Mouse (Mus musculus) midbrain, embryonic 11.5 days (tissue): ENCODE measurements around the gene Gnpat. TPM values are rescaled to one million over a fixed set of nuclear protein-coding genes. Genes with fewer than 3 reads are reported as not detected.

Experiments
- ATAC-seq: fragments of 200-750 bp; cut with Nextera tagmentation; 2 replicates; pipeline ENCODE4 v1.8.0; 2017; ENCODE audit warnings: moderate TSS enrichment, moderate library complexity; ENCODE audit not compliant: low FRiP score
- DNase-seq: peaks from one replicate; pipeline ENCODE4 v3.0.0; 2015; ENCODE audit warnings: low spot score; ENCODE audit errors: missing footprints
- H3K27ac ChIP-seq: fragments of 300-500 bp; sonication (generic); 2 replicates; pipeline ENCODE4 v1.5.1; 2014; ENCODE audit warnings: low read depth, low read length
- H3K27me3 ChIP-seq: fragments of 300-500 bp; sonication (generic); 2 replicates; pipeline ENCODE4 v1.6.1; 2014; ENCODE audit warnings: mild to moderate bottlenecking, low read length, moderate library complexity, mixed read lengths; ENCODE audit not compliant: control insufficient read depth, insufficient read depth
- H3K36me3 ChIP-seq: fragments of 300-500 bp; sonication (generic); 2 replicates; pipeline ENCODE4 v1.6.1; 2014; ENCODE audit warnings: mild to moderate bottlenecking, low read length, moderate library complexity, mixed read lengths; ENCODE audit not compliant: control insufficient read depth, insufficient read depth
- H3K4me1 ChIP-seq: fragments of 300-500 bp; sonication (generic); 2 replicates; pipeline ENCODE4 v1.6.1; 2014; ENCODE audit warnings: low read length; ENCODE audit not compliant: control insufficient read depth, insufficient read depth
- H3K4me2 ChIP-seq: fragments of 300-500 bp; sonication (generic); 2 replicates; pipeline ENCODE4 v1.6.1; 2014; ENCODE audit warnings: mild to moderate bottlenecking, moderate library complexity
- H3K4me3 ChIP-seq: fragments of 300-500 bp; sonication (generic); 2 replicates; pipeline ENCODE4 v1.5.1; 2014; ENCODE audit warnings: low read depth, low read length
- H3K9ac ChIP-seq: fragments of 300-500 bp; sonication (generic); 2 replicates; pipeline ENCODE4 v1.6.1; 2014; ENCODE audit warnings: low read length
- H3K9me3 ChIP-seq: fragments of 300-500 bp; sonication (generic); 2 replicates; pipeline ENCODE4 v1.6.1; 2016; ENCODE audit warnings: low read length; ENCODE audit not compliant: control insufficient read depth
- WGBS: fragments of 180-500 bp; shearing (Covaris S2); extraction: QIAGEN DNeasy Blood & Tissue Kit; methylation state at CpG from one replicate; pipeline ENCODE4 v1.1.7; 2014; 5-methylcytosine and 5-hydroxymethylcytosine counted together
- polyA plus RNA-seq: library from polyadenylated mRNA; unstranded; fragments of >200 nt; fragmentation: Nextera tagmentation; extraction: Ambion mirVana; gene quantifications from 2 replicates; pipeline ENCODE4 v1.2.1, GENCODE M21; 2014

Gnpat gene
- polyA plus RNA-seq, 1 experiment from 2014 or later: 138 TPM

GRCm38 (mm10) chr8:124863163-124863677 lies 387 bp downstream of the Gnpat start:
- Histone ChIP-seq H3K4me2 (peak overlapping the region; percentile 80), H3K36me3 (peaks cover 16% of the 10 kb centered on the region), H3K4me1 (peaks cover 6% of the 10 kb centered on the region), H3K4me3 (peak overlapping the region; percentile 90), H3K27ac (peak overlapping the region; percentile 77), H3K9me3 (no peaks in the 10 kb centered on the region), H3K9ac (peak overlapping the region; percentile 97), H3K27me3 (no peaks in the 10 kb centered on the region)
- ATAC-seq (peak; percentile 86), DNase-seq (no peak)
- WGBS: 0% methylated on average over 33 of the region's 33 CpGs

- Histone ChIP-seq H3K27me3 (no peaks in the 10 kb centered on the region), H3K4me2 (peak overlapping the region; percentile 80), H3K4me3 (peak overlapping the region; percentile 90), H3K36me3 (peaks cover 14% of the 10 kb centered on the region), H3K4me1 (peaks cover 6% of the 10 kb centered on the region), H3K9ac (peak overlapping the region; percentile 97), H3K9me3 (no peaks in the 10 kb centered on the region), H3K27ac (no peak overlapping the region)
- WGBS: 26% methylated on average over 8 of the region's 8 CpGs
- ATAC-seq (no peak), DNase-seq (peak; percentile 85)
Measured at GRCm38 (mm10) chr8:124863729-124864128, 896 bp downstream of the Gnpat start.

DNA sequence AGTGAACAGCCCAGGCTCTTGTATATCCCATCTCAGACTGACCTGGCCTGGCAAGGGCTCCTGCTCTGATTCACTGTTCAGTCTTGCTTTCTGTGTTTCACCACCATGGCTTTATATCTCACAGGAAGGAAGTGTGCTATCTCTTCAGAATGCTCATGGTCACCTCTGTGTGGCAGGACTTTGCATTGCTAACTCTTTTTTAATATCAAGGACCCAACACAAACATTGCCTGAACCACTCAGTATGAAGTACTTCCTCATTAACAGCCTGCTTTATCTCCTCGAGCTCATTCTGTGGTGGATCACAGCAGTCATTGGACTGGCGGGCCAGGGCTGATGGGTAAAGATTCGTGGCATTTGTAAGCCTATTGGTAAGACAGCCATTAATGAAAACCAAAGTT lies 3.8 kb downstream of the Gnpat start:
- Histone ChIP-seq H3K27me3 (no peaks in the 10 kb centered on the region), H3K4me1 (peaks cover 6% of the 10 kb centered on the region)
- 88% methylated on average over 3 of the region's 3 CpGs for WGBS

DNA sequence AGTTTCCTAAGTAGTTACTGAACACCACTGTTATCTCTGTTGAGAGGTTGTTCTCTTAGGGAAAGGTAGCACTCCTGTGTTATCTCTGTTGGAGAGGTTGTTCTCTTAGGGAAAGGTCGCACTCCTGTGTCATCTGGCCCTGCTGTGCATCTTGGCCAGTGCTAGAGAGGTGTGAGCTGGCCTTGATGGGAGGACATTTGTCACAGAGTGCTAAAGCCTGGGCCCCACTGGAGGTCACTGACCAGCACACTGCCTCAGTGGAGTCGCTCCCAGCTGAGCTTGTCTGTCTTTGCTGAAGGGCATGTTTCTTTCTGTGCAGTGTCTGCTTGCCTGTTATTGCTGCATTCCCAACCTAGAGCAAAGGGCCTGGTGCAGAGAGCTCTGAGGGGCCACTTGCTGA lies 4.3 kb downstream of the Gnpat start:
- Histone ChIP-seq H3K4me1 (peaks cover 6% of the 10 kb centered on the region), H3K9ac (no peak overlapping the region), H3K9me3 (no peaks in the 10 kb centered on the region), H3K4me3 (no peak overlapping the region), H3K27me3 (no peaks in the 10 kb centered on the region), H3K36me3 (peaks cover 7% of the 10 kb centered on the region), H3K4me2 (no peak overlapping the region), H3K27ac (no peak overlapping the region)
- 80% methylated on average over 2 of the region's 2 CpGs for WGBS
- DNase-seq: no peak
- ATAC-seq: no peak

More for the DNA sequence above, 3.8 kb downstream of the Gnpat start:
- Histone ChIP-seq H3K4me2 (no peak overlapping the region), H3K36me3 (peaks cover 3% of the 10 kb centered on the region), H3K9me3 (no peaks in the 10 kb centered on the region), H3K27ac (no peak overlapping the region), H3K9ac (no peak overlapping the region), H3K4me3 (no peak overlapping the region)
- no peak for ATAC-seq
- no peak for DNase-seq

DNA sequence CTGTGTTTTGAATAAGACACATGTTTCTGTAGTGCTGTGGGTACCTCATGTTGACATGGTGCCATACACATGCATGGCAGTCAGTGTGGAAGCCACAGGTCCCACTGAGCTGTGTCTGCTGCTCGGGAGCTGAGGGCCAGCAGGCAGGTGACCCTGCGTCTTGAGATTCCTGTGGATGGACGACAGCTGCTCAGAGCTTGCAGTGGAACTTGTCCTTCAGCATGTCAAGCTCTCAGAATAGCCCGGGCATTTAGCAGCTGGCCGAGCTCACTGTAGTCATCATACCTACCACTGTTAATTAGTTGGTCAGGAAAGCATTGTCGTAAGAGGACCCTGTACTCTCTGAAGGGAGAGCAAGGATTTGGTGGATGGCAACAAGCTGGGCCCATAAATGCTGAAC lies 6.9 kb downstream of the Gnpat start:
- Histone ChIP-seq H3K9me3 (no peaks in the 10 kb centered on the region), H3K4me1 (no peaks in the 10 kb centered on the region), H3K4me2 (no peak overlapping the region), H3K9ac (no peak overlapping the region), H3K36me3 (peaks cover 18% of the 10 kb centered on the region), H3K4me3 (no peak overlapping the region), H3K27ac (no peak overlapping the region), H3K27me3 (no peaks in the 10 kb centered on the region)
- WGBS: 88% methylated on average over 6 of the region's 6 CpGs
- DNase-seq: no peak
- no peak for ATAC-seq

- no peak overlapping the region for H3K4me3 ChIP-seq
- no peaks in the 10 kb centered on the region for H3K9me3 ChIP-seq
- H3K27me3 ChIP-seq: no peaks in the 10 kb centered on the region
- no peak overlapping the region for H3K9ac ChIP-seq
- H3K4me1 ChIP-seq: no peaks in the 10 kb centered on the region
- H3K4me2 ChIP-seq: no peak overlapping the region
- no peak for ATAC-seq
- WGBS: 91% methylated on average over 7 of the region's 7 CpGs
- no peak for DNase-seq
- H3K27ac ChIP-seq: no peak overlapping the region
- H3K36me3 ChIP-seq: peaks cover 20% of the 10 kb centered on the region
Measured at GRCm38 (mm10) chr8:124871474-124871873, 8.6 kb downstream of the Gnpat start.

DNA sequence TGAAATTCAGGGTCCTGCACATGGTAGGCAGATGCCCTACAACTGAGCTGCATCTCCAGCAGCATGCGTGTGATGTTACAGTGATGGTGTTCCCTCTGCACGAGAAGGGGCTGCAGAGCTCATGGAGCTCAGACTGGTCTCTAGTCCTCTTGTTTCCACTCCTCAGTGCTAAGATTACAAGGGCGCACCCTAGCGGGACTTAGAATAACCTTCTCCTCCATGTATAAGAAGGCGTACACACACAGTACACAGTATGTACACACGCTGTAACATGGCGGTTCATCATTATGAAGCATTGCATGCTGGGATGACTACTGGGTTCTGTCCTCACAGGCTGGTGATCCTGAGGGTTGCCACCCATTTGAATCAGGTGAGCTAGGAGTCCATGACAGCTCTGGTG lies 9.2 kb downstream of the Gnpat start:
- H3K27ac ChIP-seq: no peak overlapping the region
- 93% methylated on average over 7 of the region's 7 CpGs for WGBS
- no peak for ATAC-seq
- H3K27me3 ChIP-seq: no peaks in the 10 kb centered on the region
- H3K9me3 ChIP-seq: no peaks in the 10 kb centered on the region
- no peaks in the 10 kb centered on the region for H3K4me1 ChIP-seq
- H3K9ac ChIP-seq: no peak overlapping the region
- H3K4me3 ChIP-seq: no peak overlapping the region
- peaks cover 20% of the 10 kb centered on the region for H3K36me3 ChIP-seq
- DNase-seq: no peak
- H3K4me2 ChIP-seq: no peak overlapping the region

DNA sequence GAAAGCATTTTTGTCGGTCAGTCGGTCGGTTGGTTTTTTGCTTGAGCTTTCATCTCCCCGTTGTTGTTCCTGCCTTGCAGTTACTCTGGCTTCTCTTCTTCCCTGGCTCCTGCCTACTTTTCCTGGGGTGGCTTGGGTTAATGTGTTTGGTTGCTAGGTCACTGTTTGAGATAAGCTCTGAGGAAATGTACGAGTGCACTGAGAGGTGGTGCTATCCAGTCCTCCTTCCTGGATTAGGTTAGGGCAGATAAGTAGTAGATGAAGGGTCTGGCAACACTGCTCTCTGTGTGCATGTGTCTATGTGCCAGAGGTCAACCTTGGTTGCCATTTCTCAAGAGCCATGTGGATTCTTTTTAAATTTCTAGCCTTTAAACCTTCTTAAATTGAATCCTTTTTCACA lies 9.9 kb downstream of the Gnpat start:
- Histone ChIP-seq H3K4me2 (no peak overlapping the region), H3K4me3 (no peak overlapping the region), H3K9me3 (no peaks in the 10 kb centered on the region), H3K36me3 (peaks cover 22% of the 10 kb centered on the region), H3K27me3 (no peaks in the 10 kb centered on the region), H3K9ac (no peak overlapping the region), H3K4me1 (no peaks in the 10 kb centered on the region), H3K27ac (no peak overlapping the region)
- DNase-seq: no peak
- ATAC-seq: no peak
- WGBS: 93% methylated on average over 5 of the region's 5 CpGs

DNA sequence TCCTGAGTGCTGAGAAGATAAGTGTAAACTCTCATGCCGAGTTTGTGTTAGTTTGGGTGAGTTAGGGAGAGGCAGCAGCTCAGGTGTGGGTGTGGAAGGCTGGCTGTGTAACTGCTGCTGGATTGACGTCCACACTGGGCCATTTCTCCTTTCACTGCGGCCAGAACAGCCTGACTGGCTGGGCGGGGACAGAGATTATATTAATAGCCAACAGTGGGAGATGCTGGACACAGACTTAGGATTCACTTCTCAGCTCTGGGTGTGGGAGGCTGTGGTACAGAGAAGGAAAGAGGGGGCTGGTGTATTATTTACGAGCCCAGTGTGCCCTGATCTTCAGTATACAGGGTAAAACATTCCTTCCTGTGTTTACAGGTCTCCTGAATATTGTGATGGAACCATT lies 15.3 kb downstream of the Gnpat start:
- Histone ChIP-seq H3K4me2 (no peak overlapping the region), H3K27me3 (no peaks in the 10 kb centered on the region), H3K9ac (no peak overlapping the region), H3K36me3 (peaks cover 43% of the 10 kb centered on the region), H3K27ac (no peak overlapping the region), H3K4me1 (no peaks in the 10 kb centered on the region), H3K4me3 (no peak overlapping the region), H3K9me3 (no peaks in the 10 kb centered on the region)
- no peak for ATAC-seq
- DNase-seq: no peak
- 94% methylated on average over 5 of the region's 5 CpGs for whole genome bisulfite sequencing
